Mouse (Mus musculus): ENCODE results near the gene Zfp937. TPM values are rescaled to one million over a fixed set of nuclear protein-coding genes. Genes with fewer than 3 reads are reported as not detected.
A peak's percentile ranks its signal among the peaks of the same experiment; 100 is the strongest.
"Not testable (repeated sequence)": the region's sequence is repeated elsewhere in the genome, so short reads cannot be mapped to it uniquely, and the experiment has no call there.

Zfp937 gene
- 1 to 10 TPM; 1.5 to 2.1 TPM for total RNA-seq (2021)
- long read RNA-seq, experiment 1, partial matches to known transcripts = 0 of 1 reads
- long read RNA-seq, experiment 1, other reads (novel, unspliced or antisense) = 1 of 1 reads
- long read RNA-seq, experiment 2 = 0 reads

- peak; percentile 78 for DNase-seq (ENCODE audit: low spot score)
These were observed at the start of gene Zfp937 for GRCm38 (mm10) chr2:150217600-150218362. Zfp937 (plus strand) TSS chr2:150218073.

GRCm38 (mm10) chr2:150173833-150174232 lies 44.0 kb upstream of the Zfp937 start:
- DNase-seq (ENCODE audit: low spot score) = no peak

- not testable (repeated sequence) for DNase-seq (ENCODE audit: low spot score)
These were observed 38.3 kb upstream of the Zfp937 start, which contains the start of gene Gm10770 for GRCm38 (mm10) chr2:150179579-150179978. Gm10770 (minus strand) TSS chr2:150179679.

- not testable (repeated sequence) for DNase-seq (ENCODE audit: low spot score)
These were observed 36.8 kb upstream of the Zfp937 start for GRCm38 (mm10) chr2:150181046-150181445.

GRCm38 (mm10) chr2:150181570-150181999 lies 36.3 kb upstream of the Zfp937 start, which contains the start of gene Gm14139:
Gm14139 (plus strand) TSS chr2:150181755.
- DNase-seq (ENCODE audit: low spot score) = not testable (repeated sequence)

GRCm38 (mm10) chr2:150218363-150218725 lies 471 bp downstream of the Zfp937 start:
- DNase-seq (ENCODE audit: low spot score) = not testable (repeated sequence)

GRCm38 (mm10) chr2:150223263-150223662 lies 5.4 kb downstream of the Zfp937 start:
- DNase-seq (ENCODE audit: low spot score) = not testable (repeated sequence)

- no peak for DNase-seq (ENCODE audit: low spot score)
These were observed 25.3 kb downstream of the Zfp937 start for GRCm38 (mm10) chr2:150243211-150243610.

- DNase-seq (ENCODE audit: low spot score) = not testable (repeated sequence)
These were observed 37.6 kb downstream of the Zfp937 start, which contains the start of gene Gm21994 for GRCm38 (mm10) chr2:150255491-150255890. Gm21994 (minus strand) TSS chr2:150255591.

- not testable (repeated sequence) for DNase-seq (ENCODE audit: low spot score)
These were observed 39.0 kb downstream of the Zfp937 start for GRCm38 (mm10) chr2:150256861-150257260.

- DNase-seq (ENCODE audit: low spot score) = not testable (repeated sequence)
These were observed 39.4 kb downstream of the Zfp937 start, which contains the start of gene Gm14124 for GRCm38 (mm10) chr2:150257291-150257690. Gm14124 (plus strand) TSS chr2:150257517.

Other genes with a start within 250 kb of the Zfp937 start
- 1 to 10 TPM; 5.9 to 6.6 TPM for gene Zfp120, start 81.4 kb upstream of the Zfp937 start, total RNA-seq (2021)
- not detected for gene Gm10770, start 38.4 kb upstream of the Zfp937 start, total RNA-seq (2021)
- not detected for gene Gm14139, start 36.3 kb upstream of the Zfp937 start, total RNA-seq (2021)
- 1 to 10 TPM; 1.9 to 2.4 TPM for gene Gm21994, start 37.5 kb downstream of the Zfp937 start, total RNA-seq (2021)
- not detected for gene Gm14124, start 39.4 kb downstream of the Zfp937 start, total RNA-seq (2021)
- gene Gm10130, start 105.6 kb downstream of the Zfp937 start, total RNA-seq (2021) = 1 to 10 TPM in 1 of 2 experiments, not detected in 1; 2.1 TPM
- gene 3300002I08Rik, start 144.7 kb downstream of the Zfp937 start, total RNA-seq (2021) = under 1 TPM; 0.55 to 0.95 TPM
- gene Zfp442, start 233.4 kb downstream of the Zfp937 start, total RNA-seq (2021) = 1 to 10 TPM; 1.6 to 2.1 TPM